Mouse (Mus musculus): ENCODE measurements around the gene A030005K14Rik. TPM values are rescaled to one million over a fixed set of nuclear protein-coding genes. Genes with fewer than 3 reads are reported as not detected.
A peak's percentile ranks its signal among the peaks of the same experiment; 100 is the strongest.

Gene A030005K14Rik
- polyA plus RNA-seq, 1 experiment from 2014 or later, result not detected

DNA sequence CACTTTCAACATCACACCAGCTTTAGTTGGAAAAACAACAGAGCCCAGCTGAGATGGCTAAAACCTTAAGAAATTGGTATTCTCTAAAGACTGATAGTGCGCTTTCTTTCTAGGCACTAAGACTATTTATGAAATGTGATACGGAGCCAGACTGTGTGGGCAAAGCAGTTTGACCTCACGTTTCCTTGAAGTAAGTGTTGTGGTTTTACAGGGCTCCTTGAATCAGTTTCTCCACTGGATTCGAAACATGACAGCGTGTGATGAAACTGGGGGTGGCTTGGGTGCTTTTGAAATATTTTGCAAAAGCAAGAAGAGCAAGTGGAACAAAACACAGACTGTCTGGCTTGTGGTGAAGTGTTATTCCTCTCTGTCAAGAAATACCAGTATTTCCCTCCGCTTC, 17.8 kb upstream of the A030005K14Rik start:
- no peaks in the 10 kb centered on the region for H3K9me3 ChIP-seq (replicated peaks; ENCODE audit: control insufficient read depth, low read length)
- ATAC-seq (no peak), DNase-seq (ENCODE audit: low spot score) (no peak)
- no peak overlapping the region for H3K4me2 ChIP-seq (ENCODE audit: low read length)
- H3K27me3 ChIP-seq (replicated peaks; ENCODE audit: control insufficient read depth, insufficient read depth, low read length), result no peaks in the 10 kb centered on the region
- H3K9ac ChIP-seq (ENCODE audit: low read length), result no peak overlapping the region
- no peaks in the 10 kb centered on the region for H3K36me3 ChIP-seq (ENCODE audit: control insufficient read depth, insufficient read depth, low read length)
- H3K4me3 ChIP-seq (ENCODE audit: low read depth, low read length), result no peak overlapping the region
- no peaks in the 10 kb centered on the region for H3K4me1 ChIP-seq (ENCODE audit: control insufficient read depth, insufficient read depth, low read length)
- 88% methylated on average over 6 of the region's 6 CpGs for WGBS
- H3K27ac ChIP-seq (ENCODE audit: low read depth, low read length), result no peak overlapping the region

GRCm38 (mm10) chr1:83076190-83076917, 17.2 kb upstream of the A030005K14Rik start:
- Histone ChIP-seq H3K4me3 (ENCODE audit: low read depth, low read length) (0 out of 2 replicates have a peak overlapping the region, but pooled peaks have one; percentile 1), H3K4me1 (ENCODE audit: control insufficient read depth, insufficient read depth, low read length) (no peaks in the 10 kb centered on the region), H3K9me3 (replicated peaks; ENCODE audit: control insufficient read depth, low read length) (no peaks in the 10 kb centered on the region), H3K27me3 (replicated peaks; ENCODE audit: control insufficient read depth, insufficient read depth, low read length) (no peaks in the 10 kb centered on the region), H3K27ac (ENCODE audit: low read depth, low read length) (no peak overlapping the region), H3K9ac (ENCODE audit: low read length) (peak overlapping the region; percentile 29; the same call in 1 of the 2 replicates), H3K36me3 (ENCODE audit: control insufficient read depth, insufficient read depth, low read length) (no peaks in the 10 kb centered on the region), H3K4me2 (ENCODE audit: low read length) (peak overlapping the region; percentile 41)
- peak; percentile 93 for ATAC-seq
- peak; percentile 90 for DNase-seq (ENCODE audit: low spot score)
- WGBS, result 48% methylated on average over 11 of the region's 11 CpGs

DNA sequence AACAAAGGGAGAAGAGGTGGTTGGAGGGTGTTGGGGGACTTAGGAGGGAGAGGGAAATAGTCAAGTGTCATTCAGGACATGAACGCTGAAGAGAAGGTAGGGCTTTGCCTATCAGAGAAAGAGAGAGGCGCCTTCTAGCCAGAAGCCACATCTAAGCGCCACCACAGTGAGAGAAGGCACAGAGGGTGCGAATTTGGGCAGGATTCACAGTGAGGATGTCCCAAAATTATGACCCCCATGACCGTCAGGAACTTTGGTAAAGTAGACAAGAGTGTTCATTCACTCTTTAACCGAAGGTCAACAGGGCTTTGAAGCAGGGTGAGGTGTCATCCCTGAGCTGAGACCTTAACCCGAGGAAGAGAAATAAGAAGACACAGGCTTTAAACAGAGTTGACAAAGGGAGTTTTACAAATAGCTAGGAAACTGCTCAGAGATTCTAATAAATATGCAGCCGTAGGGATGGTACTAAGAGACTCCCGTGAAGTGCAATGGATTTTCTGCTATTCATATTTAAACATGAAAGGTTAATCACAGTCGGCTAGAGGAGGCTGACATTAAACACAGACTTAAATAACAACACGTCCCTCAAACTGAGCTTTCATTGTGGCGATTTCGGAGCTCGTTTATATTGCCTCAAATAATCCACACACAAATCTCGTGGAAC, 16.5 kb upstream of the A030005K14Rik start:
- H3K4me3 ChIP-seq (ENCODE audit: low read depth, low read length), result 0 out of 2 replicates have a peak overlapping the region, but pooled peaks have one; percentile 1
- no peaks in the 10 kb centered on the region for H3K36me3 ChIP-seq (ENCODE audit: control insufficient read depth, insufficient read depth, low read length)
- no peak overlapping the region for H3K27ac ChIP-seq (ENCODE audit: low read depth, low read length)
- DNase-seq (ENCODE audit: low spot score), result no peak
- no peaks in the 10 kb centered on the region for H3K4me1 ChIP-seq (ENCODE audit: control insufficient read depth, insufficient read depth, low read length)
- 32% methylated on average over 15 of the region's 15 CpGs for WGBS
- ATAC-seq, result peak; percentile 59
- peak overlapping the region; percentile 41 for H3K4me2 ChIP-seq (ENCODE audit: low read length)
- no peaks in the 10 kb centered on the region for H3K27me3 ChIP-seq (replicated peaks; ENCODE audit: control insufficient read depth, insufficient read depth, low read length)
- no peaks in the 10 kb centered on the region for H3K9me3 ChIP-seq (replicated peaks; ENCODE audit: control insufficient read depth, low read length)
- H3K9ac ChIP-seq (ENCODE audit: low read length), result peak overlapping the region; percentile 29; the same call in 1 of the 2 replicates

DNA sequence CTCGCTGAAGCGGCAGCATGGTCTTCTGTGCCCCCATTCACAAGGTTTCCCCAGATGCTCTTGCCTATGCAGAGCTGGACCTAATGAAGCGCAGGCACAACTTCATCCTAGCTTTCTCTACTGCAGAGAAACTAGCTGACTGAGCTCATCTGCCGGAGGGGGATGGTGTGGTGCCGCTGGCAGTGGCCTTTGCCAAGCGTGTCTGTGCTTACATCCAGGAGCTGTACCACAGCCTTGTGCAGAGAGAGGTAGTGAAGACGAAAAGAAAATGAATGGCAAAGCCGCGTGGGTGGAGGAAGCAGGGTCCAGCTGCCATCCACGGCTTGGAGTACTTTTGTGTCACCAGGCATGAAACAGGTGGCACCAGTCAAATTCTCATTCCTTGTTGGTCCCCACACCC, 8.0 kb upstream of the A030005K14Rik start:
- ATAC-seq (no peak), DNase-seq (ENCODE audit: low spot score) (peak; percentile 8)
- Histone ChIP-seq H3K27me3 (replicated peaks; ENCODE audit: control insufficient read depth, insufficient read depth, low read length) (no peaks in the 10 kb centered on the region), H3K9me3 (replicated peaks; ENCODE audit: control insufficient read depth, low read length) (no peaks in the 10 kb centered on the region), H3K4me2 (ENCODE audit: low read length) (no peak overlapping the region), H3K9ac (ENCODE audit: low read length) (no peak overlapping the region), H3K4me1 (ENCODE audit: control insufficient read depth, insufficient read depth, low read length) (no peaks in the 10 kb centered on the region), H3K36me3 (ENCODE audit: control insufficient read depth, insufficient read depth, low read length) (no peaks in the 10 kb centered on the region), H3K4me3 (ENCODE audit: low read depth, low read length) (no peak overlapping the region), H3K27ac (ENCODE audit: low read depth, low read length) (no peak overlapping the region)
- WGBS, result 82% methylated on average over 10 of the region's 10 CpGs

GRCm38 (mm10) chr1:83066577-83066976, 7.4 kb upstream of the A030005K14Rik start:
- H3K4me2 ChIP-seq (ENCODE audit: low read length), result no peak overlapping the region
- DNase-seq (ENCODE audit: low spot score), result no peak
- H3K27ac ChIP-seq (ENCODE audit: low read depth, low read length), result no peak overlapping the region
- no peak overlapping the region for H3K4me3 ChIP-seq (ENCODE audit: low read depth, low read length)
- H3K9ac ChIP-seq (ENCODE audit: low read length), result no peak overlapping the region
- H3K9me3 ChIP-seq (replicated peaks; ENCODE audit: control insufficient read depth, low read length), result no peaks in the 10 kb centered on the region
- ATAC-seq, result no peak
- H3K27me3 ChIP-seq (replicated peaks; ENCODE audit: control insufficient read depth, insufficient read depth, low read length), result no peaks in the 10 kb centered on the region
- WGBS, result 67% methylated on average over 4 of the region's 4 CpGs
- no peaks in the 10 kb centered on the region for H3K4me1 ChIP-seq (ENCODE audit: control insufficient read depth, insufficient read depth, low read length)
- H3K36me3 ChIP-seq (ENCODE audit: control insufficient read depth, insufficient read depth, low read length), result no peaks in the 10 kb centered on the region

GRCm38 (mm10) chr1:83064851-83065250, 5.7 kb upstream of the A030005K14Rik start:
- Histone ChIP-seq H3K9ac (ENCODE audit: low read length) (no peak overlapping the region), H3K36me3 (ENCODE audit: control insufficient read depth, insufficient read depth, low read length) (no peaks in the 10 kb centered on the region), H3K27ac (ENCODE audit: low read depth, low read length) (no peak overlapping the region), H3K9me3 (replicated peaks; ENCODE audit: control insufficient read depth, low read length) (no peaks in the 10 kb centered on the region), H3K4me1 (ENCODE audit: control insufficient read depth, insufficient read depth, low read length) (no peaks in the 10 kb centered on the region), H3K4me3 (ENCODE audit: low read depth, low read length) (no peak overlapping the region), H3K4me2 (ENCODE audit: low read length) (no peak overlapping the region), H3K27me3 (replicated peaks; ENCODE audit: control insufficient read depth, insufficient read depth, low read length) (no peaks in the 10 kb centered on the region)
- ATAC-seq, result no peak
- DNase-seq (ENCODE audit: low spot score), result peak; percentile 69
- 26% methylated on average over 3 of the region's 3 CpGs for whole genome bisulfite sequencing

GRCm38 (mm10) chr1:83060643-83061042, 1.5 kb upstream of the A030005K14Rik start, which contains the start of gene Krtap28-13:
Gene Krtap28-13 (plus strand): TSS chr1:83060930.
- no peaks in the 10 kb centered on the region for H3K36me3 ChIP-seq (ENCODE audit: control insufficient read depth, insufficient read depth, low read length)
- H3K4me3 ChIP-seq (ENCODE audit: low read depth, low read length), result no peak within 1 kb of the TSS
- WGBS, result 93% methylated on average over 4 of the region's 4 CpGs
- ATAC-seq, result no peak
- H3K27me3 ChIP-seq (replicated peaks; ENCODE audit: control insufficient read depth, insufficient read depth, low read length), result no peaks in the 10 kb centered on the region
- no peaks in the 10 kb centered on the region for H3K9me3 ChIP-seq (replicated peaks; ENCODE audit: control insufficient read depth, low read length)
- no peak within 1 kb of the TSS for H3K27ac ChIP-seq (ENCODE audit: low read depth, low read length)
- no peak within 1 kb of the TSS for H3K9ac ChIP-seq (ENCODE audit: low read length)
- no peak for DNase-seq (ENCODE audit: low spot score)
- H3K4me2 ChIP-seq (ENCODE audit: low read length), result no peak within 1 kb of the TSS
- no peaks in the 10 kb centered on the region for H3K4me1 ChIP-seq (ENCODE audit: control insufficient read depth, insufficient read depth, low read length)

- 90% methylated on average over 1 of the region's 1 CpGs for WGBS
Observed at GRCm38 (mm10) chr1:83058481-83058880, 697 bp downstream of the A030005K14Rik start.

DNA sequence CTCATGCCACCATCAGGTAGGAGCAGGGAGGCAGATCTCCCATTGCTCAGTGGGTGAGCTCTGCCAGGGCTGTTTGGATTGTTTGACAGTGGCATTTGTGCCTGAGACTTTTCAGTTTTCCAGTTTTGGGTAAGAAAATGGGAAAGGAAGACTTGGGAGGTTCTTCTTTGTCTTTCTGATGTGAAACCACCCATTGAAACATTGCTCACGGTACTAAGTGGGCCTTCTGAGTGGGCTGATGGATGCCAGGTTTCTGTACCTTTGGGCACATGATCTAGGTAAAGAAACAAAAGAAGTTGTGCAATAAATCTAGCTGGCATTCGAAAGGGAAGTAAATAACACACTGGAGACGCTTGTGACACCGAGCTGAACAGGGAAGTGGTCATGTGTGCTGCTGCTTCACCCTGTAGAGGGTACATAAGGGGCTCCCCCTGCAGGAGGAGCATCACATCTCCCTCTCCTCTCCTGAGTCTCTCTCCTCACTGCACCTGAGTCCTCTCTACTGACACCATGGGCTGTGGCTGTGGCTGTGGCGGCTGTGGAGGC, 14.2 kb downstream of the A030005K14Rik start, which contains the start of gene Gm47969:
Gene Gm47969, plus strand, starts transcription at position 51 of the 546 bp plus-strand sequence.
- Histone ChIP-seq H3K4me1 (ENCODE audit: control insufficient read depth, insufficient read depth, low read length) (no peaks in the 10 kb centered on the region), H3K36me3 (ENCODE audit: control insufficient read depth, insufficient read depth, low read length) (no peaks in the 10 kb centered on the region), H3K9ac (ENCODE audit: low read length) (no peak within 1 kb of the TSS), H3K27ac (ENCODE audit: low read depth, low read length) (no peak within 1 kb of the TSS), H3K27me3 (replicated peaks; ENCODE audit: control insufficient read depth, insufficient read depth, low read length) (no peaks in the 10 kb centered on the region), H3K9me3 (replicated peaks; ENCODE audit: control insufficient read depth, low read length) (no peaks in the 10 kb centered on the region), H3K4me2 (ENCODE audit: low read length) (no peak within 1 kb of the TSS), H3K4me3 (ENCODE audit: low read depth, low read length) (no peak within 1 kb of the TSS)
- DNase-seq (ENCODE audit: low spot score) (no peak), ATAC-seq (no peak)
- 84% methylated on average over 5 of the region's 5 CpGs for WGBS

More at GRCm38 (mm10) chr1:83058481-83058880, 697 bp downstream of the A030005K14Rik start:
- H3K4me1 ChIP-seq (ENCODE audit: control insufficient read depth, insufficient read depth, low read length), result no peaks in the 10 kb centered on the region
- no peak overlapping the region for H3K9ac ChIP-seq (ENCODE audit: low read length)
- H3K4me3 ChIP-seq (ENCODE audit: low read depth, low read length), result no peak overlapping the region
- DNase-seq (ENCODE audit: low spot score) (no peak), ATAC-seq (no peak)
- H3K27me3 ChIP-seq (replicated peaks; ENCODE audit: control insufficient read depth, insufficient read depth, low read length), result no peaks in the 10 kb centered on the region
- no peaks in the 10 kb centered on the region for H3K9me3 ChIP-seq (replicated peaks; ENCODE audit: control insufficient read depth, low read length)
- H3K36me3 ChIP-seq (ENCODE audit: control insufficient read depth, insufficient read depth, low read length), result no peaks in the 10 kb centered on the region
- H3K4me2 ChIP-seq (ENCODE audit: low read length), result no peak overlapping the region
- H3K27ac ChIP-seq (ENCODE audit: low read depth, low read length), result no peak overlapping the region
